Mouse (Mus musculus) small intestine, adult 2 months (tissue): ENCODE data around the gene Cflar. TPM values are rescaled to one million over a fixed set of nuclear protein-coding genes. Genes with fewer than 3 reads are reported as not detected.
"Not testable (repeated sequence)": the region's sequence is repeated elsewhere in the genome, so short reads cannot be mapped to it uniquely, and the experiment has no call there.

Experiments used
- H3K27ac ChIP-seq: fragments of 200-500 bp; 2 replicates; pipeline ENCODE4 v1.5.1; 2012; ENCODE audit warnings: low read depth, low read length, control low read depth, inconsistent platforms; ENCODE audit not compliant: insufficient read depth
- H3K27me3 ChIP-seq: fragments of 200-500 bp; 2 replicates; pipeline ENCODE4 v1.6.1; 2012; ENCODE audit warnings: mild to moderate bottlenecking, moderate library complexity, low read length, inconsistent platforms; ENCODE audit not compliant: control insufficient read depth, insufficient read depth
- H3K36me3 ChIP-seq: fragments of 200-500 bp; 2 replicates; pipeline ENCODE4 v1.6.1; 2012; ENCODE audit warnings: mild to moderate bottlenecking, low read length, control low read depth, inconsistent platforms; ENCODE audit not compliant: control insufficient read depth, insufficient read depth
- H3K4me1 ChIP-seq: fragments of 200-500 bp; 2 replicates; pipeline ENCODE4 v1.6.1; 2012; ENCODE audit warnings: low read length, inconsistent platforms, mixed read lengths; ENCODE audit not compliant: control insufficient read depth, insufficient read depth, insufficient read length
- H3K4me3 ChIP-seq: fragments of 200-500 bp; 2 replicates; pipeline ENCODE4 v1.5.1; 2012; ENCODE audit warnings: low read depth, mild to moderate bottlenecking, control low read depth, inconsistent platforms, low read length, moderate library complexity
- CTCF ChIP-seq: fragments of 200-500 bp; IDR thresholded peaks from 2 replicates; pipeline ENCODE4 v1.5.1; 2012; ENCODE audit warnings: low read depth, mild to moderate bottlenecking, control low read depth, inconsistent platforms, low read length, moderate library complexity, mixed read lengths; ENCODE audit not compliant: insufficient replicate concordance, insufficient read length; ENCODE audit errors: extremely low read depth
- POLR2A ChIP-seq: fragments of 200-500 bp; IDR thresholded peaks from 2 replicates; pipeline ENCODE4 v1.6.1; 2012; ENCODE audit warnings: low read depth, mild to moderate bottlenecking, control low read depth, inconsistent platforms, low read length, moderate library complexity
- WGBS: fragments of 180-500 bp; shearing (Covaris S2); methylation state at CpG from one replicate; pipeline ENCODE4 v1.1.7; 2018; 5-methylcytosine and 5-hydroxymethylcytosine counted together
- polyA plus RNA-seq: library from polyadenylated mRNA; depleted of rRNA; stranded (reverse); fragments of >200 nt; gene quantifications from 2 replicates; pipeline ENCODE4 v1.2.3, GENCODE M21; 2012

The Cflar gene
- polyA plus RNA-seq, 1 experiment, result 29.5 TPM

DNA sequence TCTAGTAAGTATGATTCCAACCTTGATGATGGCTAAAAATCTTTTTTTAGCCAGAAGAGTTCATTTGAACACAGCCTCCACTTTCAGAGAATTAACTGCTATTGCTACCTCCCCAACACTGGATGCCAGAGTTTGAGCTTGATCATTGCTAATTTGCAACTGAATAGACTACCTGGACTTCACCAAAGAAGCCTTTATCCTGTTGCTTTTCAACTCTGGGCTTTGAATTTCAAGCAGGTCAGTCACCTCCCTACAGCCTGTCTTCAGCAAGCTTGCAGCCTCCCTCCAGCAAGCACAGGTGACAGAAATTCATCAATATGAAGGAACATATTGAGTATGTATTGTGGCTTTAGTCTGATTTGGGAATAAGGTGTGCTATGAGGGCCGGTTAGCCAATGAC lies 21.9 kb upstream of the Cflar start:
- WGBS, result 96% methylated on average over 1 of the region's 1 CpGs
- no peak overlapping the region for H3K4me3 ChIP-seq
- H3K4me1 ChIP-seq, result peaks cover 9% of the 10 kb centered on the region; the same call in 1 of the 2 replicates
- H3K27ac ChIP-seq, result no peak overlapping the region
- no peaks in the 10 kb centered on the region for H3K36me3 ChIP-seq
- TF ChIP-seq CTCF (no peak), POLR2A (no peak)
- no peaks in the 10 kb centered on the region for H3K27me3 ChIP-seq

DNA sequence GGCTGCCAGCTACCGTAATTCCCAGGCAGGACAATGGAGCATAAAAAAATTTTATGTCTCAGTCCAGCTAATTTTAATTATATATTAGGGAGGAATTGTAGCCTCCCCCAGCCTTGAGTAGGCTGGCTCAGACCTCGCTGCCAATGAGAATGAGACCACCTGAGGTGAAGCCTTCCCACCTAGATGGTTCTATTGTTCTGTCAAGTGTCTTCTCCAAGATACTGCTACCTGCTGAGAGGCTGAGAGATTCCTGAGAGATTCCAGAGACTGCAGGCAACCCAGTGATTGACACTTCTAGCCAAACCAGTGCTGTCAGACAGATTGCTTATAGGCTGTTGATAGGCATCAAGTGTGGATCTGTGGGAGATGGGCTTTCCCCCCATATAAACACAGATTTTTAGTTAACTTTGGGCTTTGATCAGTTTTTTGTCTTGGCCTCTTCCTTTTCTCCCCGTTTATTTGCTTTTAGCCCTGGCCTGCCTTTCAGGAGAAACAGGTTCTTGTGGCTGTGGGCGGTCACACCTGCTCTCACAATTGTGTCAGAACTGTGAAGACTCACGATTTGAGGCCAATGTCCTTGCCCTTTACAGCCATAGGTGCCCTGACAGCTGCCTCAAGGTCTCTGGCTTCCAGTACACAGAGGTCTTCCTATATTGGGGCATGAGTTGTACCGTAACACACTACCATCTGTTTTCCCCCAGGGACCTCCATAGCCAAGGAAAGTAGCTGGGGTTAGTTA lies 21.1 kb upstream of the Cflar start:
- 49% methylated on average over 6 of the region's 6 CpGs for WGBS
- TF ChIP-seq CTCF, result no peak
- no peak for TF ChIP-seq POLR2A
- Histone ChIP-seq H3K4me3 (no peak overlapping the region), H3K36me3 (no peaks in the 10 kb centered on the region), H3K27ac (peak overlapping the region; percentile 95), H3K4me1 (peaks cover 9% of the 10 kb centered on the region; the same call in 1 of the 2 replicates), H3K27me3 (no peaks in the 10 kb centered on the region)

- H3K36me3 ChIP-seq, H3K4me1 ChIP-seq, H3K27me3 ChIP-seq, H3K4me3 ChIP-seq: not testable (repeated sequence)
- 37% methylated on average over 3 of the region's 3 CpGs for WGBS
- H3K27ac ChIP-seq, result peak overlapping the region; percentile 100
Measured at GRCm38 (mm10) chr1:58690834-58691488, 20.3 kb upstream of the Cflar start.

DNA sequence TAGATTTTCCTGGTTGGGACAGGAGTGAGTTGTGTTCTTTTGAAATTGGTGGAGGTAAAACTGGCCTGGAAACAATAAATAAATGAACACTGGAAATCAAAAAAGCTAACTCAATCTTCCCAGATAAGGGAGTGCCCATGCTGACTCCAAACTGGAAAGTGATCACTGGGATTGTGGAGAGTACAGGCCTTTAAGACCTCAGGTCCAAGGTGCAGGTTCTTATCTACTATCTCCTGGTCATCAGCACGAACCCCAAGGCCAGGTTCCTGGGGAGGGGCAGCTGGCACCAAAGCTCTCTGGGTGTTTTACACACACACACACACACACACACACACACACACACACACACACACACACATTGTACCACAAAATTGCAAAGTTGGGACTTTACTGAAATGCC lies 19.6 kb upstream of the Cflar start:
- peak overlapping the region; percentile 100 for H3K27ac ChIP-seq
- not testable (repeated sequence) for H3K36me3 ChIP-seq, H3K27me3 ChIP-seq, H3K4me3 ChIP-seq, H3K4me1 ChIP-seq
- 24% methylated on average over 1 of the region's 1 CpGs for WGBS

DNA sequence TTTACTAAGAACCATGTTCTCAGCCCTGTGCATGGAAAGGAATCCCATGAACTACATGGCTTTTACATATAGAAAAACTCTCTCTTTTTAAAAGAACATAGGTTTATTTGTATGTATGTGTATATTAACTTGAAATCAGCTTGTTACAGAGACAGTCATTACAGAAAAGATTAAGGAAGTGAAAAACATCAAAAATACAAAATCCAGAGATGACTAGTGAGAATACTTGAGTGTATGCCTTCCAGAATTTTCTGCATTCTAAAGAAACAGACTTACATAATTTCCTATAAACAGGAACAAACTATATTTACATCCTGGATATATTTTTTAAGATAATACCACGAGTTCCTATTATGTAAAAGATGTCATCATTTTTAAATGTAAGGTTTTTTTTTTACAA lies 17.6 kb upstream of the Cflar start:
- no peak for TF ChIP-seq POLR2A
- no peak for TF ChIP-seq CTCF
- H3K36me3 ChIP-seq, result no peaks in the 10 kb centered on the region
- no peak overlapping the region for H3K27ac ChIP-seq
- peaks cover 9% of the 10 kb centered on the region; the same call in 1 of the 2 replicates for H3K4me1 ChIP-seq
- no peak overlapping the region for H3K4me3 ChIP-seq
- no peaks in the 10 kb centered on the region for H3K27me3 ChIP-seq
- 70% methylated on average over 1 of the region's 1 CpGs for WGBS

DNA sequence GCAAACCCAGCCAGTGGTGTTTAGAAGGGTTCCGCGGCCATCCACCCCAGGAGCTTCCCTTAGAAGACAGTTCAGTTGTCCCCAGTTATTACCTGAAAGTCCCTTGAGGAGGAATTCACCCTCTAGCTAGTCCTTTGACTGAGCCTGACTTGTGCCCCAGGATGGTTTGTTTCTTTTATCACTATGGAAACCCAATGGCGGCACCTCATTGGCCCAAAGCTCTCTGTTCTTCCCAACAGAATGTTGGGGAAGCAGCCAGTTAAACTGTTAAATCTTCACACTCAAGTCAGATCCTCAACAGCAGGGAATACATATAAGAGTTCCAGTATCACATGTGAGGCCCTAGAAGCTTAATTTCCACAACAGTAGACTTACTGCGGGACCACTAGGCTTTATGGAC lies 15.5 kb upstream of the Cflar start, which contains the start of gene Als2cr12:
Gene Als2cr12 (minus strand): TSS at position 180 of the 400 bp plus-strand sequence.
- H3K4me3 ChIP-seq, H3K27ac ChIP-seq, H3K27me3 ChIP-seq, H3K36me3 ChIP-seq: not testable (repeated sequence)
- H3K4me1 ChIP-seq, result peaks cover 12% of the 10 kb centered on the region; the same call in 1 of the 2 replicates
- 90% methylated on average over 4 of the region's 4 CpGs for WGBS

DNA sequence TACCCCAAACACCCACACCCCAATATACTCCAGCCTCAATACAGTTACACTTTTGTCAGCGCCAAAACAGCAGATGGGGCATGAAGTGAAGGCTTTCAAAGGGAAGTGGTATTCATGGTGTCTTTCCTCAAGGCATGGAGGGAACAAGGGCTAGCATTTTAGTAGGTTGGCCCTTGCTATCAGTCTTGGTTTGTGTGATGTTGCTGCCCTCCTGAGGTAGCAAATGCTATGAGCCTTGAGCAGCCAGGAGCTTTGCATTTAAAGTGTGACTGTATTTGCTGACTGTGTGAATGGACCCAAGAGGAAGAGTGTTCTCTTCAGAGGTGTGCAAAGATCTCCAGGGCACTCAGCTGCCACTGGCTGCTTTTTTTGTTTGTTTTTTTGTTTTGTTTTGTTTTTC lies 13.7 kb upstream of the Cflar start:
- H3K27me3 ChIP-seq, H3K27ac ChIP-seq, H3K4me3 ChIP-seq, H3K36me3 ChIP-seq, H3K4me1 ChIP-seq: not testable (repeated sequence)
- WGBS, result 59% methylated on average over 1 of the region's 1 CpGs

DNA sequence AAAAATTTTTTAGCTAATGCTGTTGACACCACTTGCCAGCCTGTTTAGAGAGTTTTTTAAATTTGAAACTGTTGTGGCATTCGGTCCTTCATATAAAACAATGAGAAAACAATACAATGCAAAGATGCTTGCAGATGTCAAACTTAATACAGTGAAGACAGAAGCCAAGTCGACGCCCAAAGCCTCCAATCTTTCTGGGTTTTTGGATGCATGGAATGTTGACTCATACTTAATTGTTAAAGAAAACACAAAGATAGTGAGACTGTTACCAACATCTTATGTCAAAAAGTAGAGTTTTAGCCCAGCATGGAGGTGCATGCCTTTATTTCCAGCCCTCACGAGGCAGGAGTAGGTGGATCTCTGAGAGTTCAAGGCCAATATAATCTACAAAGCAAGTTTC lies 12.5 kb upstream of the Cflar start:
- WGBS, result 91% methylated on average over 4 of the region's 4 CpGs
- TF ChIP-seq CTCF (no peak), POLR2A (no peak)
- peaks cover 3% of the 10 kb centered on the region; the same call in 1 of the 2 replicates for H3K4me1 ChIP-seq

More for the DNA sequence above, 12.5 kb upstream of the Cflar start:
- no peaks in the 10 kb centered on the region for H3K36me3 ChIP-seq
- H3K27me3 ChIP-seq, result no peaks in the 10 kb centered on the region
- no peak overlapping the region for H3K27ac ChIP-seq
- H3K4me3 ChIP-seq, result no peak overlapping the region
